8 mouse cellular contexts compared by ENCODE assay signal in the genomic region with DNA sequence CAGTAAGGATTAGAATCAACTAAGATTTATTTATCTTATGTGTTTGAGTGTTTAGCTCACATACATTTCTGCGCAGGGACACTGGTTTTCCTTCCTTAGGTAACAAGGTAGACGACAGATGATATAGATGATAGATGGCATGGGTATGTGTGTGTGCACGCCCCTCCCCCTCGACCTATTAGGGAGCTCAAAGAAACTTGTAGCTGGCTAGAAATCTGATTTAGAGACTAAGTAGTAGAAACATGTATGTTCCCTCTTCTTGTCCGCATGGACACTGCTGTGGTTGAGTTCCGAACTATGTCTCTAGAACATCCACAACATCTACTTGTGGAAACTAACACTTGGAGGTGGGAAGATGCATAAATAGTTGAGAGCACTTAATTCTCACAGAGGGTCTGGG. TPM values are rescaled to one million over a fixed set of nuclear protein-coding genes. Genes with fewer than 3 reads are reported as not detected.
A peak's percentile ranks its signal among the peaks of the same experiment; 100 is the strongest.
DNase-seq lines count a peak whose midpoint lies in the region; ATAC-seq and TF ChIP-seq lines count a peak whose summit lies in the region.

No protein-coding gene starts in this region.

- WGBS in heart, embryonic 14.5 days, result 53% methylated on average over 6 of the region's 6 CpGs
- WGBS in forebrain, postnatal 0 days, result 62% methylated on average over 6 of the region's 6 CpGs
- 74% methylated on average over 6 of the region's 6 CpGs for WGBS in midbrain, embryonic 11.5 days

- TF ChIP-seq CTCF in forebrain, postnatal 0 days (IDR thresholded peaks at IDR 0.05; ENCODE audit: low read depth), result no peak

- ATAC-seq in heart, embryonic 14.5 days (ENCODE audit: insufficient number of reproducible peaks, insufficient read depth, low FRiP score, low read depth), result no peak
- no peak for ATAC-seq in forebrain, postnatal 0 days
- ATAC-seq in midbrain, embryonic 11.5 days (ENCODE audit: low FRiP score), result no peak

- no peak overlapping the region for H3K27ac ChIP-seq in heart, embryonic 14.5 days (replicated peaks in 1 of 2; ENCODE audit: control insufficient read depth in 1 of 2, insufficient read depth in 1 of 2, low read depth in 2 of 2, low read length in 2 of 2)
- H3K27ac ChIP-seq in ES-E14 (ENCODE audit: insufficient read depth, low read depth, low read length, poor library complexity, severe bottlenecking), result peak overlapping the region; percentile 65; the same call in 1 of the 2 replicates
- no peak overlapping the region for H3K27ac ChIP-seq in forebrain, postnatal 0 days (ENCODE audit: low read depth, low read length)
- H3K27ac ChIP-seq in midbrain, embryonic 11.5 days (ENCODE audit: low read depth, low read length), result no peak overlapping the region

- no peak for DNase-seq in heart, postnatal 4 days
- DNase-seq in ES-E14 (ENCODE audit: low read depth, low spot score), result no peak
- no peak for DNase-seq in forebrain, postnatal 0 days
- DNase-seq in midbrain, embryonic 11.5 days (ENCODE audit: low spot score, missing footprints), result no peak
- no peak for DNase-seq in natural killer cell, adult 2 months (ENCODE audit: low spot score in 2 of 2)
- DNase-seq in T-cell, adult 2 months (ENCODE audit: low spot score), result no peak
- DNase-seq in gastrocnemius, postnatal 10 days, result no peak

- no peaks in the 10 kb centered on the region for H3K36me3 ChIP-seq in heart, embryonic 14.5 days (ENCODE audit: control insufficient read depth, insufficient read depth, low read length)
- no peaks in the 10 kb centered on the region for H3K36me3 ChIP-seq in ES-E14 (ENCODE audit: control insufficient read depth, insufficient read depth, low read length, poor library complexity, severe bottlenecking)
- no peaks in the 10 kb centered on the region for H3K36me3 ChIP-seq in forebrain, postnatal 0 days (ENCODE audit: insufficient read depth)
- H3K36me3 ChIP-seq in midbrain, embryonic 11.5 days (ENCODE audit: control insufficient read depth, insufficient read depth, low read length), result no peaks in the 10 kb centered on the region

- in situ Hi-C loops in ES-E14 (cut with MboI; ENCODE audit: low sequenced_read_pairs in 2 of 2, unreplicated experiment in 2 of 2), result no loop called here

- H3K9ac ChIP-seq in heart, embryonic 14.5 days (ENCODE audit: low read length), result peak overlapping the region; percentile 72
- H3K9ac ChIP-seq in ES-E14 (ENCODE audit: insufficient read depth, low read depth, low read length, poor library complexity, severe bottlenecking), result peak overlapping the region; percentile 90
- H3K9ac ChIP-seq in forebrain, postnatal 0 days, result no peak overlapping the region
- no peak overlapping the region; the same call in 1 of the 2 replicates for H3K9ac ChIP-seq in midbrain, embryonic 11.5 days (ENCODE audit: low read length)

- no peaks in the 10 kb centered on the region for H3K27me3 ChIP-seq in heart, embryonic 14.5 days (ENCODE audit: control insufficient read depth, insufficient read depth, low read length)
- no peaks in the 10 kb centered on the region for H3K27me3 ChIP-seq in forebrain, postnatal 0 days (ENCODE audit: insufficient read depth, low read length)
- no peaks in the 10 kb centered on the region for H3K27me3 ChIP-seq in midbrain, embryonic 11.5 days (ENCODE audit: control insufficient read depth, insufficient read depth, low read length)

- H3K9me3 ChIP-seq in heart, embryonic 14.5 days (ENCODE audit: control insufficient read depth, low read length), result no peaks in the 10 kb centered on the region
- no peaks in the 10 kb centered on the region for H3K9me3 ChIP-seq in ES-E14 (ENCODE audit: control insufficient read depth, insufficient read depth, low read depth, low read length)
- no peaks in the 10 kb centered on the region for H3K9me3 ChIP-seq in forebrain, postnatal 0 days (ENCODE audit: low read length)
- H3K9me3 ChIP-seq in midbrain, embryonic 11.5 days (ENCODE audit: control insufficient read depth, low read length), result no peaks in the 10 kb centered on the region

- 0 out of 4 replicates have a peak, but pooled peaks cover 0 to 4% of the 10 kb centered on the region in 2 experiments for H3K4me1 ChIP-seq in heart, embryonic 14.5 days (ENCODE audit: control insufficient read depth in 2 of 2, insufficient read depth in 2 of 2, low read length in 2 of 2)
- no peaks in the 10 kb centered on the region for H3K4me1 ChIP-seq in ES-E14 (ENCODE audit: control insufficient read depth in 2 of 2, insufficient read depth in 2 of 2, low read length in 2 of 2, poor library complexity in 1 of 2)
- H3K4me1 ChIP-seq in forebrain, postnatal 0 days (ENCODE audit: insufficient read depth), result no peaks in the 10 kb centered on the region
- H3K4me1 ChIP-seq in midbrain, embryonic 11.5 days (ENCODE audit: control insufficient read depth, insufficient read depth, low read length), result no peaks in the 10 kb centered on the region

- peak overlapping the region; percentile 48 to 54 for H3K4me3 ChIP-seq in heart, embryonic 14.5 days (ENCODE audit: control insufficient read depth in 1 of 2, insufficient read depth in 1 of 2, low read depth in 1 of 2, low read length in 2 of 2)
- H3K4me3 ChIP-seq in ES-E14 (ENCODE audit: insufficient read depth in 1 of 2, low read depth in 1 of 2, low read length in 2 of 2, poor library complexity in 1 of 2, severe bottlenecking in 1 of 2), result peak overlapping the region; percentile 74 to 82
- peak overlapping the region; percentile 42 for H3K4me3 ChIP-seq in forebrain, postnatal 0 days (ENCODE audit: low read depth, low read length)
- H3K4me3 ChIP-seq in midbrain, embryonic 11.5 days (ENCODE audit: low read depth, low read length), result peak overlapping the region; percentile 37

- H3K4me2 ChIP-seq in heart, embryonic 14.5 days (ENCODE audit: low read length), result peak overlapping the region; percentile 67
- peak overlapping the region; percentile 58 for H3K4me2 ChIP-seq in forebrain, postnatal 0 days (ENCODE audit: low read depth)
- peak overlapping the region; percentile 53 for H3K4me2 ChIP-seq in midbrain, embryonic 11.5 days

TF ChIP-seq in ES-E14, 5 proteins besides CTCF, POLR2A, EP300 and RAD21:
- TF ChIP-seq HCFC1 (IDR thresholded peaks at IDR 0.05; ENCODE audit: borderline replicate concordance, insufficient read depth, low read length), result no peak

RNA-seq across cellular contexts. Expression of a gene that starts 46.5 kb away (rescaled TPM):
- polyA plus RNA-seq in heart, embryonic 14.5 days (2014; fragmentation: Nextera tagmentation; extraction: Ambion mirVana), result 0.35 and 0.47 TPM in 2 replicates
- 1 to 10 TPM; 1.5 TPM for total RNA-seq in heart, postnatal 4 days (2021)
- total RNA-seq in ES-E14 (2012; rRNA removed), result 4.0 and 5.1 TPM in 2 replicates
- total RNA-seq in forebrain, postnatal 0 days (2014; rRNA removed), result 11.2 and 14.3 TPM in 2 replicates
- 1.4 and 3.2 TPM in 2 replicates for polyA plus RNA-seq in forebrain, postnatal 0 days (2015; fragmentation: Nextera tagmentation; extraction: Ambion mirVana)
- polyA plus RNA-seq in midbrain, embryonic 11.5 days (2014; fragmentation: Nextera tagmentation; extraction: Ambion mirVana), result 0.46 and 0.55 TPM in 2 replicates
- total RNA-seq in gastrocnemius, postnatal 10 days (2021), result under 1 TPM; 0.75 to 0.87 TPM

Comparison
In these comparisons a context has a peak if more than half of its experiments do, and no peak if none do; other contexts are left out.
1. H3K9ac ChIP-seq: peak in heart, embryonic 14.5 days (single experiment) and ES-E14 (single experiment); none in forebrain, postnatal 0 days (single experiment) and midbrain, embryonic 11.5 days (single experiment).
2. Peak in every context shown above with its lines, with median percentiles within 50 percentile points of each other: H3K4me2 ChIP-seq and H3K4me3 ChIP-seq.